Mouse (Mus musculus): ENCODE measurements around the gene Ssh1.

DNA sequence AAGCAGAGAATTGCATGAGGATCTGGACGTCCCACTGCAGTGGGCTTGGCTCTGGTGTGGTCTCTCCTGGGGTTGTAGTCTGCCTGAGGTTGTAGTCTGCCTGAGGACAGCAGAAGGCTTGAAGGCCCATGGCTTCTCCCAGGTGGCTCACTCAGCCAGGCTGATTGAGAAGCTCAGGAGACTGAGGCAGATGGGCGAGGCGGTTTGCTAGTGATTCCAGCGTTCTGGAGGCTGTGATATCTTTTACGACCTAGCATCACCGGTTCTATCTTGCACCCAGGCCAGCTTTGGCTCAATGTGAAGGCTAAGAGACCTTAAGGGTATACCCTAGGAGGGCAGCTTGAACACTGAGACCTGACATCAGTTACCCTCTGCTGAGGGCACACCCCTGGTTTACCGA lies 74.6 kb downstream of the Ssh1 start:
- TF ChIP-seq CTCF (IDR thresholded peaks at IDR 0.05; ENCODE audit: low read depth): no peak
- no peak for TF ChIP-seq EP300 (optimal IDR thresholded peaks at IDR 0.05)

All from stomach, postnatal 0 days (tissue).